Mouse (Mus musculus): ENCODE data around the gene Slit1.

DNA sequence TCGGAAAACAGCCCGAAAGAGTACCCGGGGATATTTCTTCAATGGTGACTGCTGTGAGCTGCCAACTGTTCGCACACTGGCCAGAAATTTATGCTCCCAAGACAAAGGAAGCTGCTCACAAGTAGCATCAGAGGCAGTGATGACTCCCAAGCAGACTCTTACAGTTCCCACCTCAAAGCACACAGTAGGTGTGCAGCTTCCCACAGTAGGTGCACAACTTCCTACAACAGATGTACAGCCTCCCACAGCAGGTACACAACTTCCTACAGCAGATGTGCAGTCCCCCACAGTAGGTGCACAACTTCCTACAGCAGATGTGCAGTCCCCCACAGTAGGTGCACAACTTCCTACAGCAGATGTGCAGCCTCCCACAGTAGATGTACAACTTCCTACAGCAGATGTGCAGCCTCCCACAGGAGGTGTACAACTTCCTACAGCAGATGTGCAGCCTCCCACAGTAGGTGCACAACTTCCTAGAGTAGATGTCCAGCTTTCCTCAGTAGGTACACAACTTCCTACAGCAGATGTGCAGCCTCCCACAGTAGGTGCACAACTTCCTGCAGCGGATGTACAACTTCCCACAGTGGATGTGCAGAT, 160.4 kb downstream of the Slit1 start:
- TF ChIP-seq POLR2A (IDR thresholded peaks at IDR 0.05; ENCODE audit: borderline replicate concordance, extremely low read depth, insufficient read depth, insufficient read length, poor library complexity, severe bottlenecking) (no peak), CTCF (IDR thresholded peaks at IDR 0.05; ENCODE audit: borderline replicate concordance, extremely low read depth, insufficient read depth, insufficient read length) (no peak)
